Comparison of ENCODE assay signal across 7 mouse cellular contexts in the genomic region with DNA sequence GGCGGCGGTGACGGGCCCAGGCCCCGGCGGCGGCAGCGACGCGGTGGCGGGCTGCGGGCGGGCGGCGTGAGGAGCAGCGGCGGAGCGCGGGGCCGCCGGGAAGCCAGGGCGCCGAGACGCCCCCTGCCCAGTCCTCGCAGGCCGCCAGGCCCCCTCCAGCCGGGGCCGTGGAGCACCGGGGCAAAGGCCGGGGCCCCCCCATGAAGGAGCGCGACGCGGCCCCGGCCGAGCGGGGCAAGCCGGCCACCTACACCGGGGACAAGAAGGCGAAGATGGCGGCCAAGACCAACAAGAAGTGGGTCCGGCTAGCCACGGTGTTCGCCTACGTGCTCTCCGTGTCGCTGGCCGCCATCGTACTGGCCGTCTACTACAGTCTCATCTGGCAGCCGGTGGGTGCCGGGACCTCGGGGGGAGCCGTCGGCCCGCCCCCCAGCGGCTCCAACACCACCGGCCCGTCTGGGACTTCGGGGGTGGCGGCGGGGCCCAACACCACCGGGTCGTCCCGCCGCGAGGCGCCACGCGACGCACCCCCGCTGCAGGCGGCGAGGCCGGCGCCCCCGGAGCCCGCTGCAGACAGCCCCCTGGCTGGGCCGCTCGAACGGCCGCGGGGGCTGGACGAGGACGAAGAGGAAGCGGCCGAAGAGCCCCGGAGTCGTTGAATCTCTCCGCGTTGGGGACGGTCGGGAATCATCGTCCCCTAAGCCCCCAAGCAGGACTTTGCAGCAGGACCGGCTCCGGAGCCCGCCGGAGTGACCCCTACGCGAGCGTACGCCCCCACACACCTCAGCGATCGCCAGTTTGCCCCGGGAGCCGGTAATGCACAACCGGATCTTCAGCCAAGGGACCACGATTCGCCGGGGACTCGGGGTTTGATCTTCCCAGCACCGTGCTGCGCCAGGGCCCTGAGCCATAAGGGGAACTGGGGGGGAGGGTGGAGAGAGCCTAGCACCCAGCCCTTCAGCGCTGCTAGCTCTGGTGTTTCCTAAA. TPM values are rescaled to one million over a fixed set of nuclear protein-coding genes. Genes with fewer than 3 reads are reported as not detected.
A peak's percentile ranks its signal among the peaks of the same experiment; 100 is the strongest.
DNase-seq lines count a peak whose midpoint lies in the region; ATAC-seq lines count a peak whose summit lies in the region.

No protein-coding gene starts in this region.

- 2% methylated on average over 111 of the region's 113 CpGs for WGBS in heart, embryonic 10.5 days
- under 1% methylated on average over 96 of the region's 113 CpGs for WGBS in kidney, embryonic 16.5 days
- under 1% methylated on average over 90 of the region's 113 CpGs for WGBS in stomach, embryonic 15.5 days

- H3K27ac ChIP-seq in heart, embryonic 10.5 days = peak overlapping the region; percentile 95
- H3K27ac ChIP-seq in kidney, embryonic 16.5 days (ENCODE audit: low read length) = no peak overlapping the region
- peak overlapping the region; percentile 26; the same call in 1 of the 2 replicates for H3K27ac ChIP-seq in stomach, embryonic 15.5 days

- ATAC-seq in CD4-positive, CD25-positive, alpha-beta regulatory T cell, adult 4 months = peak; percentile 32
- ATAC-seq in kidney, embryonic 16.5 days (ENCODE audit: low FRiP score, low TSS enrichment) = peak; percentile 68
- ATAC-seq in megakaryocyte progenitor cell, adult 5-6 weeks (replicated peaks; ENCODE audit: poor library complexity) = peak; percentile 28; the same call in 1 of the 2 replicates
- peak; percentile 28 for ATAC-seq in stomach, embryonic 15.5 days (ENCODE audit: insufficient read depth, low FRiP score, low read depth)

- peak overlapping the region; percentile 77 for H3K9ac ChIP-seq in kidney, embryonic 16.5 days (replicated peaks; ENCODE audit: low read length)
- H3K9ac ChIP-seq in stomach, embryonic 15.5 days = peak overlapping the region; percentile 86

- peak overlapping the region; percentile 97 for H3K4me3 ChIP-seq in heart, embryonic 10.5 days
- H3K4me3 ChIP-seq in kidney, embryonic 16.5 days (ENCODE audit: low read length) = peak overlapping the region; percentile 77
- peak overlapping the region; percentile 91 for H3K4me3 ChIP-seq in stomach, embryonic 15.5 days (replicated peaks)

- H3K4me1 ChIP-seq in heart, embryonic 10.5 days = peaks cover 56% of the 10 kb centered on the region
- H3K4me1 ChIP-seq in kidney, embryonic 16.5 days (ENCODE audit: insufficient read depth, low read length) = peaks cover 17% of the 10 kb centered on the region
- H3K4me1 ChIP-seq in stomach, embryonic 15.5 days = peaks cover 26% of the 10 kb centered on the region; the same call in 1 of the 2 replicates

- peak overlapping the region; percentile 94 for H3K4me2 ChIP-seq in kidney, embryonic 16.5 days (replicated peaks; ENCODE audit: low read depth, low read length)
- H3K4me2 ChIP-seq in stomach, embryonic 15.5 days = peak overlapping the region; percentile 96

- DNase-seq in 416B (ENCODE audit: low read depth) = peak; percentile 44
- DNase-seq in cerebellum, adult 9-11 months = peak; percentile 72
- peak; percentile 81 for DNase-seq in heart, embryonic 10.5 days (ENCODE audit: low spot score)

- peaks cover 8% of the 10 kb centered on the region; the same call in 1 of the 2 replicates for H3K36me3 ChIP-seq in heart, embryonic 10.5 days
- H3K36me3 ChIP-seq in kidney, embryonic 16.5 days (ENCODE audit: insufficient read depth, low read length) = no peaks in the 10 kb centered on the region
- H3K36me3 ChIP-seq in stomach, embryonic 15.5 days = no peaks in the 10 kb centered on the region

- H3K27me3 ChIP-seq in heart, embryonic 10.5 days (ENCODE audit: insufficient read depth, poor library complexity, severe bottlenecking) = peaks cover 26% of the 10 kb centered on the region
- H3K27me3 ChIP-seq in kidney, embryonic 16.5 days (ENCODE audit: insufficient read depth, low read length) = peaks cover 17% of the 10 kb centered on the region
- peaks cover 17% of the 10 kb centered on the region; the same call in 1 of the 2 replicates for H3K27me3 ChIP-seq in stomach, embryonic 15.5 days (replicated peaks)

- H3K9me3 ChIP-seq in heart, embryonic 10.5 days = no peaks in the 10 kb centered on the region
- no peaks in the 10 kb centered on the region for H3K9me3 ChIP-seq in kidney, embryonic 16.5 days (ENCODE audit: low read length)
- H3K9me3 ChIP-seq in stomach, embryonic 15.5 days = no peaks in the 10 kb centered on the region

RNA-seq across cellular contexts. Expression of a gene that starts 0.7 kb away (rescaled TPM):
- 10 to 100 TPM; 18.6 to 20.6 TPM for polyA plus RNA-seq in CD4-positive, CD25-positive, alpha-beta regulatory T cell, adult 4 months (2017; shearing (Covaris generic))
- 22.6 and 34.8 TPM in 2 replicates for polyA plus RNA-seq in heart, embryonic 10.5 days (2016; fragmentation: Nextera tagmentation; extraction: Ambion mirVana)
- 15.2 and 16.3 TPM in 2 replicates for polyA plus RNA-seq in kidney, embryonic 16.5 days (2015; fragmentation: Nextera tagmentation; extraction: Ambion mirVana)
- total RNA-seq in megakaryocyte progenitor cell, adult 5-6 weeks (2015) = 27.9 and 29.6 TPM in 2 replicates
- 17.9 and 20.3 TPM in 2 replicates for total RNA-seq in megakaryocyte progenitor cell, adult 5-6 weeks (2017)
- 22.6 and 23.1 TPM in 2 replicates for polyA plus RNA-seq in stomach, embryonic 15.5 days (2015; fragmentation: Nextera tagmentation; extraction: Ambion mirVana)

RNA-seq across cellular contexts. Expression of a gene that starts 16.3 kb away (rescaled TPM):
- not detected for polyA plus RNA-seq in CD4-positive, CD25-positive, alpha-beta regulatory T cell, adult 4 months (2017; shearing (Covaris generic))
- polyA plus RNA-seq in heart, embryonic 10.5 days (2016; fragmentation: Nextera tagmentation; extraction: Ambion mirVana) = 0.94 and 1.8 TPM in 2 replicates
- polyA plus RNA-seq in kidney, embryonic 16.5 days (2015; fragmentation: Nextera tagmentation; extraction: Ambion mirVana) = 1.3 and 1.4 TPM in 2 replicates
- total RNA-seq in megakaryocyte progenitor cell, adult 5-6 weeks (2015) = 0.07 and 0.25 TPM in 2 replicates
- total RNA-seq in megakaryocyte progenitor cell, adult 5-6 weeks (2017) = 0.42 and 0.47 TPM in 2 replicates
- polyA plus RNA-seq in stomach, embryonic 15.5 days (2015; fragmentation: Nextera tagmentation; extraction: Ambion mirVana) = 1.4 and 1.5 TPM in 2 replicates

RNA-seq across cellular contexts. Expression of a gene that starts 18.0 kb away (rescaled TPM):
- polyA plus RNA-seq in CD4-positive, CD25-positive, alpha-beta regulatory T cell, adult 4 months (2017; shearing (Covaris generic)) = 10 to 100 TPM; 15.7 to 20.8 TPM
- polyA plus RNA-seq in heart, embryonic 10.5 days (2016; fragmentation: Nextera tagmentation; extraction: Ambion mirVana) = 1.4 and 1.6 TPM in 2 replicates
- 1.4 and 1.7 TPM in 2 replicates for polyA plus RNA-seq in kidney, embryonic 16.5 days (2015; fragmentation: Nextera tagmentation; extraction: Ambion mirVana)
- total RNA-seq in megakaryocyte progenitor cell, adult 5-6 weeks (2015) = 71.2 and 80.9 TPM in 2 replicates
- 61.1 and 70.4 TPM in 2 replicates for total RNA-seq in megakaryocyte progenitor cell, adult 5-6 weeks (2017)
- 1.5 and 1.8 TPM in 2 replicates for polyA plus RNA-seq in stomach, embryonic 15.5 days (2015; fragmentation: Nextera tagmentation; extraction: Ambion mirVana)

RNA-seq across cellular contexts. Expression of a gene that starts 26.4 kb away (rescaled TPM):
- not detected for polyA plus RNA-seq in CD4-positive, CD25-positive, alpha-beta regulatory T cell, adult 4 months (2017; shearing (Covaris generic))
- not detected in 2 replicates for polyA plus RNA-seq in heart, embryonic 10.5 days (2016; fragmentation: Nextera tagmentation; extraction: Ambion mirVana)
- not detected in 2 replicates for polyA plus RNA-seq in kidney, embryonic 16.5 days (2015; fragmentation: Nextera tagmentation; extraction: Ambion mirVana)
- total RNA-seq in megakaryocyte progenitor cell, adult 5-6 weeks (2015) = not detected in 2 replicates
- total RNA-seq in megakaryocyte progenitor cell, adult 5-6 weeks (2017) = not detected in 2 replicates
- 28.1 and 31.4 TPM in 2 replicates for polyA plus RNA-seq in stomach, embryonic 15.5 days (2015; fragmentation: Nextera tagmentation; extraction: Ambion mirVana)

RNA-seq across cellular contexts. Expression of a gene that starts 33.3 kb away (rescaled TPM):
- not detected for polyA plus RNA-seq in CD4-positive, CD25-positive, alpha-beta regulatory T cell, adult 4 months (2017; shearing (Covaris generic))
- polyA plus RNA-seq in heart, embryonic 10.5 days (2016; fragmentation: Nextera tagmentation; extraction: Ambion mirVana) = 0.20 and 0.23 TPM in 2 replicates
- polyA plus RNA-seq in kidney, embryonic 16.5 days (2015; fragmentation: Nextera tagmentation; extraction: Ambion mirVana) = 0.46 and 0.81 TPM in 2 replicates
- total RNA-seq in megakaryocyte progenitor cell, adult 5-6 weeks (2015) = not detected in 2 replicates
- not detected in 2 replicates for total RNA-seq in megakaryocyte progenitor cell, adult 5-6 weeks (2017)
- polyA plus RNA-seq in stomach, embryonic 15.5 days (2015; fragmentation: Nextera tagmentation; extraction: Ambion mirVana) = 2.8 and 3.3 TPM in 2 replicates
